Mouse (Mus musculus) heart, postnatal 0 days (tissue): Measurements from ENCODE around the gene Tex11.

Experiments
- CTCF ChIP-seq: IDR thresholded peaks from 2 replicates; pipeline ENCODE4 v1.5.1; 2016; ENCODE audit warnings: antibody characterized with exemption, control low read depth, low read depth
- EP300 ChIP-seq: IDR thresholded peaks from 2 replicates; pipeline ENCODE4 v1.6.1; 2016; ENCODE audit warnings: antibody characterized with exemption, low read depth

- no peak for TF ChIP-seq CTCF
- TF ChIP-seq EP300 = no peak
Measured at GRCm38 (mm10) chrX:100796041-100796740, 263.3 kb downstream of the Tex11 start.
